Mouse (Mus musculus): ENCODE measurements at regions not wholly inside any gene's neighbourhood (a gene's known extent, or its start where the extent isn't known, plus 50 kb on each side); places are given as distances from the start of the nearest gene placed in this dataset.

DNA sequence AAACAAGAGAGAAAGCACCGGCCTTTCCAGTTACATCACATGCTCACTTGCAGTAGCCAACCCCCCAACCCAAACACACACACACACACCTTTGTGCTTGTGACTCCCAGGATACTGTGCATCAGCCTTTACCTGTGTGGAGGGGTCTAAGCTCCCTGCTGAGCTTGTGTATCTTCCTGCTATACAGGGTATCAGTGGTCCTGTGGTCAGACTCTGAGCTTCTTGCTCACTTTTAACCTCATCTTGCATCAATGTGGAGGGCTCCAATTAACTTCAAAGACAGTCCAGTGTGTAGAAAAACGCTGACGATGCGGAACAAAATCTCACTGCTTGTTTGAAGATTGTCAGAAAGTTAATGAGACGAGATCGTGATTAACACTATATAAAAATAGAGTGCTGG is 71.4 kb upstream of the Gypa start:
- TF ChIP-seq CTCF (IDR thresholded peaks at IDR 0.05; ENCODE audit: low read depth) (no peak), EP300 (IDR thresholded peaks at IDR 0.05; ENCODE audit: low read depth) (no peak)

Measured in liver, postnatal 0 days (tissue).